Mouse (Mus musculus): ENCODE results near the gene Gm20388.

GRCm38 (mm10) chr8:121985673-121986072, 2075.0 kb downstream of the Gm20388 start:
- TF ChIP-seq TAL1 (IDR thresholded peaks at IDR 0.05; ENCODE audit: low read length) (no peak), GATA1 (IDR thresholded peaks at IDR 0.05; ENCODE audit: low read length) (no peak)

Measured in erythroblast, embryonic 14.5 days (primary cell).